Mouse (Mus musculus) erythroblast, embryonic 14.5 days (primary cell): Measurements from ENCODE around the gene Gm7903.
"Not testable (repeated sequence)": the region's sequence is repeated elsewhere in the genome, so short reads cannot be mapped to it uniquely, and the experiment has no call there.

Experiments used
- GATA1 ChIP-seq: IDR thresholded peaks from 2 replicates; pipeline ENCODE4 v1.6.1; 2012; ENCODE audit warnings: low read length, inconsistent platforms, mixed read lengths
- TAL1 ChIP-seq: IDR thresholded peaks from 3 replicates; pipeline ENCODE4 v1.6.1; 2012; ENCODE audit warnings: low read length, inconsistent platforms, mixed read lengths

- not testable (repeated sequence) for TF ChIP-seq GATA1, TAL1
Observed at GRCm38 (mm10) chrX:135422473-135422872, 11.2 kb upstream of the Gm7903 start.
